Mouse (Mus musculus): Measurements from ENCODE around the gene Ptgs2. TPM values are rescaled to one million over a fixed set of nuclear protein-coding genes. Genes with fewer than 3 reads are reported as not detected.

The Ptgs2 gene
- 0.42 and 2.9 TPM in 2 replicates for polyA plus RNA-seq (2012; rRNA removed; ENCODE audit: low replicate concordance)

DNA sequence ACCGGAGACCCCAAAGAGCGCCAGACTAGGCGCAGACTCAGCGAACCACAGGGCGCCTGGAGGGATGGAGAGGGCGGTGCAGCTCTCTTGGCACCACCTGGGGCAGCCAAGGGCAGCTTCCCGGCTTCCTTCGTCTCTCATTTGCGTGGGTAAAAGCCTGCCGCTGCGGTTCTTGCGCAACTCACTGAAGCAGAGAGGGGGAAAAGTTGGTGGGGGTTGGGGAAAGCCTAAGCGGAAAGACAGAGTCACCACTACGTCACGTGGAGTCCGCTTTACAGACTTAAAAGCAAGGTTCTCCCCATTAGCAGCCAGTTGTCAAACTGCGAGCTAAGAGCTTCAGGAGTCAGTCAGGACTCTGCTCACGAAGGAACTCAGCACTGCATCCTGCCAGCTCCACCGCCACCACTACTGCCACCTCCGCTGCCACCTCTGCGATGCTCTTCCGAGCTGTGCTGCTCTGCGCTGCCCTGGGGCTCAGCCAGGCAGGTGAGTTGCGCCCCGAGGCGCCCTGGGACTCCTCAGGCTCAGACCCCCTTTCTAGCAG, at the start of gene Ptgs2:
Ptgs2 (plus strand) TSS at position 242 of the 544 bp plus-strand sequence.

Other genes starting within 250 kb of the Ptgs2 start
- gene Pla2g4a, start 138.7 kb upstream of the Ptgs2 start, polyA plus RNA-seq (2012; rRNA removed; ENCODE audit: low replicate concordance), result 2.3 and 12.8 TPM in 2 replicates
- not detected in 2 replicates for gene Pdc, start 219.4 kb downstream of the Ptgs2 start, polyA plus RNA-seq (2012; rRNA removed; ENCODE audit: low replicate concordance)

All from subcutaneous adipose tissue, adult 2 months (tissue).